Mouse (Mus musculus): ENCODE measurements around the gene Znrf1.

GRCm38 (mm10) chr8:111594951-111595350 is 59.1 kb downstream of the Znrf1 start:
- TF ChIP-seq POLR2A (IDR thresholded peaks at IDR 0.05; ENCODE audit: borderline replicate concordance, extremely low read depth, low read depth, low read length) = no peak
- no peak for TF ChIP-seq CTCF (IDR thresholded peaks at IDR 0.05; ENCODE audit: insufficient read depth, low read length)
